In the genomic region with DNA sequence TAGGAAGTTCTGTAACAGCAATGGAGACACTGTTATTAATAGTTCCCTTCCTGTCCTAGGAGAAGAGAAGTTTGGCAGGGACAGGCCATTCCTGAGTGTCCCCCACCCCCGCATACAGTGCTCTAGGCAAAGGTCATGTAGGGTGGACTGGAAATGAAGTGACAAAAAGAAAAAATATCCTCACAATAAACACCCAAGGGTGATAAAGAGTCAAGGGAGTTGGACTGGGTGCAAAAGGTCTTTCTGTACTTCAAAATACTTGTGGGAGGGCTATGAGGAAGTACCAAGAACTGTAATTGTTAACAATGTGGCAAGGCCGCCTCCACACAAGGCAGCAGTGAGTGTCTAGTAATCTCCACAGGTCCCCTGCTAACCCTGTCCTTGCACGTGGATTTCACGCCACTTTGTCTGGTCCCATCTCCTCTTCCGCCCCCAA, we compare ENCODE assay signal across 8 mouse cellular contexts. TPM values are rescaled to one million over a fixed set of nuclear protein-coding genes. Genes with fewer than 3 reads are reported as not detected.
DNase-seq lines count a peak whose midpoint lies in the region; ATAC-seq and TF ChIP-seq lines count a peak whose summit lies in the region.

No protein-coding gene starts in this region.

- ATAC-seq in heart, embryonic 14.5 days (ENCODE audit: insufficient number of reproducible peaks, insufficient read depth, low FRiP score, low read depth): no peak
- no peak for ATAC-seq in kidney, postnatal 0 days (replicated peaks; ENCODE audit: low FRiP score, low read depth)
- no peak for ATAC-seq in stomach, embryonic 14.5 days (ENCODE audit: insufficient number of reproducible peaks, insufficient read depth, low FRiP score, low read depth)

- H3K4me2 ChIP-seq in heart, embryonic 14.5 days (ENCODE audit: low read length): peak overlapping the region; percentile 47
- H3K4me2 ChIP-seq in kidney, postnatal 0 days (ENCODE audit: low read length): peak overlapping the region; percentile 47; the same call in 1 of the 2 replicates
- peak overlapping the region; percentile 35; the same call in 1 of the 2 replicates for H3K4me2 ChIP-seq in stomach, embryonic 14.5 days (replicated peaks; ENCODE audit: low read depth, low read length)

- no peaks in the 10 kb centered on the region for H3K9me3 ChIP-seq in heart, embryonic 14.5 days (ENCODE audit: control insufficient read depth, low read length)
- H3K9me3 ChIP-seq in kidney, postnatal 0 days (replicated peaks; ENCODE audit: low read length): no peaks in the 10 kb centered on the region
- H3K9me3 ChIP-seq in stomach, embryonic 14.5 days (ENCODE audit: control insufficient read depth, low read depth, low read length): no peaks in the 10 kb centered on the region

- WGBS in heart, embryonic 14.5 days: 39% methylated on average over 5 of the region's 5 CpGs
- WGBS in kidney, postnatal 0 days: 49% methylated on average over 5 of the region's 5 CpGs
- 63% methylated on average over 5 of the region's 5 CpGs for WGBS in stomach, embryonic 14.5 days

- H3K27me3 ChIP-seq in heart, embryonic 14.5 days (ENCODE audit: control insufficient read depth, insufficient read depth, low read length): no peaks in the 10 kb centered on the region
- no peaks in the 10 kb centered on the region for H3K27me3 ChIP-seq in kidney, postnatal 0 days (ENCODE audit: insufficient read depth, low read length)
- H3K27me3 ChIP-seq in stomach, embryonic 14.5 days (ENCODE audit: control insufficient read depth, insufficient read depth, low read length): no peaks in the 10 kb centered on the region

- H3K4me1 ChIP-seq in heart, embryonic 14.5 days (ENCODE audit: control insufficient read depth in 2 of 2, insufficient read depth in 2 of 2, low read length in 2 of 2): peaks cover 2 to 8% of the 10 kb centered on the region in 2 experiments; a peak in 3 of 4 replicates
- H3K4me1 ChIP-seq in kidney, postnatal 0 days (replicated peaks; ENCODE audit: insufficient read depth, low read length): no peaks in the 10 kb centered on the region
- no peaks in the 10 kb centered on the region for H3K4me1 ChIP-seq in stomach, embryonic 14.5 days (ENCODE audit: control insufficient read depth, insufficient read depth, low read length)

- H3K36me3 ChIP-seq in heart, embryonic 14.5 days (ENCODE audit: control insufficient read depth, insufficient read depth, low read length): no peaks in the 10 kb centered on the region
- no peaks in the 10 kb centered on the region for H3K36me3 ChIP-seq in kidney, postnatal 0 days (ENCODE audit: insufficient read depth, low read length)
- H3K36me3 ChIP-seq in stomach, embryonic 14.5 days (ENCODE audit: control insufficient read depth, insufficient read depth, low read length): no peaks in the 10 kb centered on the region

- H3K27ac ChIP-seq in heart, embryonic 14.5 days (replicated peaks in 1 of 2; ENCODE audit: control insufficient read depth in 1 of 2, insufficient read depth in 1 of 2, low read depth in 2 of 2, low read length in 2 of 2): peak overlapping the region; percentile 84 to 92
- peak overlapping the region; percentile 90 for H3K27ac ChIP-seq in kidney, postnatal 0 days
- peak overlapping the region; percentile 77; the same call in 1 of the 2 replicates for H3K27ac ChIP-seq in stomach, embryonic 14.5 days (ENCODE audit: low read length)

- DNase-seq in cerebellum, adult 18-20 months: peak; percentile 4 to 15
- no peak for DNase-seq in cerebellum, adult 9-10 months
- DNase-seq in embryo, embryonic 9.5 days (ENCODE audit: extremely low spot score): peak; percentile 1
- peak; percentile 50 for DNase-seq in kidney, postnatal 0 days (ENCODE audit: low spot score)
- DNase-seq in lung, postnatal 36 days: peak; percentile 68
- no peak for DNase-seq in layer of hippocampus, postnatal 36 days

- H3K4me3 ChIP-seq in heart, embryonic 14.5 days (ENCODE audit: control insufficient read depth in 1 of 2, insufficient read depth in 1 of 2, low read depth in 1 of 2, low read length in 2 of 2): peak overlapping the region in 1 of 2 experiments; percentile 39; a peak in 1 of 4 replicates
- H3K4me3 ChIP-seq in kidney, postnatal 0 days (replicated peaks; ENCODE audit: low read depth, low read length): no peak overlapping the region
- peak overlapping the region; percentile 33; the same call in 1 of the 2 replicates for H3K4me3 ChIP-seq in stomach, embryonic 14.5 days (ENCODE audit: low read depth, low read length)

- H3K9ac ChIP-seq in heart, embryonic 14.5 days (ENCODE audit: low read length): peak overlapping the region; percentile 49
- no peak overlapping the region for H3K9ac ChIP-seq in kidney, postnatal 0 days (ENCODE audit: low read depth, low read length)
- no peak overlapping the region for H3K9ac ChIP-seq in stomach, embryonic 14.5 days (replicated peaks; ENCODE audit: low read depth, low read length)

- TF ChIP-seq CTCF in kidney, postnatal 0 days (IDR thresholded peaks at IDR 0.05; ENCODE audit: low read depth): no peak

RNA-seq across cellular contexts. Expression of gene Stag2, which starts 1.1 kb away (rescaled TPM):
- 39.4 and 42.9 TPM in 2 replicates for polyA plus RNA-seq in heart, embryonic 14.5 days (2014; fragmentation: Nextera tagmentation; extraction: Ambion mirVana)
- 31.1 and 35.0 TPM in 2 replicates for polyA plus RNA-seq in kidney, postnatal 0 days (2015; fragmentation: Nextera tagmentation; extraction: Ambion mirVana)
- polyA plus RNA-seq in stomach, embryonic 14.5 days (2014; fragmentation: Nextera tagmentation; extraction: Ambion mirVana): 55.8 and 59.5 TPM in 2 replicates
- 10 to 100 TPM; 53.1 to 53.3 TPM for total RNA-seq in layer of hippocampus, postnatal 36 days (2021)

Comparison
In these comparisons a context has a peak if more than half of its experiments do, and no peak if none do; other contexts are left out.
1. DNase-seq: peak in cerebellum, adult 18-20 months (2 of 2), embryo, embryonic 9.5 days (single experiment), kidney, postnatal 0 days (single experiment) and lung, postnatal 36 days (single experiment); none in cerebellum, adult 9-10 months (single experiment) and layer of hippocampus, postnatal 36 days (0 of 2).
2. Peak in every context shown above with its lines, with median percentiles within 50 percentile points of each other: H3K27ac ChIP-seq and H3K4me2 ChIP-seq.